Comparison of ENCODE assay signal across 15 mouse cellular contexts in the genomic region with DNA sequence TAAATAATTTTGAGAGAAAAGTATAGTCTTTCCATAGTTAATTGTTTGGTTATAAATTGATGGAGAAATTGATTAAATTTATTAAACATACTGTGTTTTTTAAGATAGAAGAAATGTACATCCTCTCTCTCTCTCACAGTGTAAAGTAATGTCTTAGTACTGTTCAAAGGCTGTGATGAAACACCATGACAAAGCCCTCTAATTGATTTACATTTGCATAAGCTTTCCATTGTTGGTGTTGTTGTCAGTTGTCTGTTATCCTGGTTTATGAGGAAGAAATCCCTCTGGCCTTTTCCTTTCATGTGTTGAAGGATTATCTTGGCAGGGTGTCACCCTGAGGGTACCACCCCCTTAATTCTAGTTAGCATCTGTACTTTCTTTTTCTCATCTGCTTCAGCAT.
"Had no signal": no experiment of that assay in that cellular context is flagged by ENCODE, and none has a peak within 500 bp of the region (broad histone marks: within the 10 kb centered on the region; RNA-seq: fewer than 3 reads in every experiment).

No protein-coding gene starts in this region.

- H3K4me2 ChIP-seq: limb, embryonic 15.5 days; liver, embryonic 12.5 days; lung, embryonic 14.5 days had no signal

- H3K27me3 ChIP-seq: limb, embryonic 15.5 days; liver, embryonic 12.5 days had no signal

- H3K4me3 ChIP-seq: limb, embryonic 15.5 days; liver, embryonic 12.5 days; myocyte had no signal

- ATAC-seq: liver, embryonic 12.5 days had no signal

- H3K36me3 ChIP-seq: limb, embryonic 15.5 days; liver, embryonic 12.5 days had no signal

- H3K4me1 ChIP-seq: limb, embryonic 15.5 days; liver, embryonic 12.5 days had no signal

- DNase-seq: kidney, adult 11 months; kidney, adult 9 months; kidney, postnatal 36 days; layer of hippocampus, adult 9-11 months; layer of hippocampus, postnatal 36 days; lung, embryonic 14.5 days; lung, postnatal 10 days; lung, postnatal 4 days; right cerebral cortex, adult 18-20 months; right cerebral cortex, postnatal 25 days; thymus, postnatal 36 days had no signal

- H3K9ac ChIP-seq: limb, embryonic 15.5 days; liver, embryonic 12.5 days; lung, embryonic 14.5 days had no signal

- H3K27ac ChIP-seq: kidney, postnatal 0 days; limb, embryonic 15.5 days; liver, embryonic 12.5 days had no signal

- H3K9me3 ChIP-seq: limb, embryonic 15.5 days; liver, embryonic 12.5 days had no signal
